Mouse (Mus musculus) E14TG2a.4 (cell line): ENCODE results near the gene Pla2g12b.

Experiments
- H3K27me3 ChIP-seq: 2 replicates; pipeline ENCODE4 v1.6.1; 2014; ENCODE audit warnings: low read length, control low read depth; ENCODE audit not compliant: insufficient read depth
- H3K36me3 ChIP-seq: 2 replicates; pipeline ENCODE4 v1.6.1; 2014; ENCODE audit warnings: low read length, control low read depth; ENCODE audit not compliant: insufficient read depth
- H3K4me1 ChIP-seq: replicated peaks from 2 replicates; pipeline ENCODE4 v1.6.1; 2014; ENCODE audit warnings: low read depth, low read length, control low read depth
- H3K4me3 ChIP-seq: replicated peaks from 2 replicates; pipeline ENCODE4 v1.5.1; 2014; ENCODE audit warnings: mild to moderate bottlenecking, low read length
- H3K9me3 ChIP-seq: 2 replicates; pipeline ENCODE4 v1.6.1; 2014; ENCODE audit warnings: low read length, control low read depth
- CTCF ChIP-seq: conservative IDR thresholded peaks from 2 replicates; pipeline ENCODE4 v1.5.1; 2014; ENCODE audit warnings: low read length
- NANOG ChIP-seq: IDR thresholded peaks from 2 replicates; pipeline ENCODE4 v1.6.1; 2014; ENCODE audit warnings: borderline replicate concordance, low read length, mixed read lengths
- POU5F1 ChIP-seq: IDR thresholded peaks from 2 replicates; pipeline ENCODE4 v1.6.1; 2014; ENCODE audit warnings: low read length, borderline replicate concordance

Pla2g12b gene

GRCm38 (mm10) chr10:59402899-59403792 lies at the start of gene Pla2g12b:
Gene Pla2g12b (plus strand): TSS chr10:59403660.
- Histone ChIP-seq H3K4me1 (peaks cover 23% of the 10 kb centered on the region), H3K36me3 (no peaks in the 10 kb centered on the region), H3K27me3 (peaks cover 14% of the 10 kb centered on the region), H3K4me3 (peak within 1 kb of the TSS; percentile 32), H3K9me3 (no peaks in the 10 kb centered on the region)
- TF ChIP-seq NANOG, result no peak
- no peak for TF ChIP-seq POU5F1
- TF ChIP-seq CTCF, result no peak

GRCm38 (mm10) chr10:59354120-59354519 lies 49.3 kb upstream of the Pla2g12b start:
- H3K4me3 ChIP-seq, result peak overlapping the region; percentile 57
- no peaks in the 10 kb centered on the region for H3K27me3 ChIP-seq
- peaks cover 63% of the 10 kb centered on the region for H3K36me3 ChIP-seq

GRCm38 (mm10) chr10:59355020-59355419 lies 48.4 kb upstream of the Pla2g12b start:
- no peaks in the 10 kb centered on the region for H3K27me3 ChIP-seq
- peak overlapping the region; percentile 57 for H3K4me3 ChIP-seq
- TF ChIP-seq POU5F1 (no peak), CTCF (no peak), NANOG (peak; percentile 78)
- H3K4me1 ChIP-seq, result peaks cover 49% of the 10 kb centered on the region
- peaks cover 63% of the 10 kb centered on the region for H3K36me3 ChIP-seq
- H3K9me3 ChIP-seq, result no peaks in the 10 kb centered on the region

More at GRCm38 (mm10) chr10:59354120-59354519, 49.3 kb upstream of the Pla2g12b start:
- H3K9me3 ChIP-seq, result no peaks in the 10 kb centered on the region
- no peak for TF ChIP-seq CTCF
- peak; percentile 98 for TF ChIP-seq NANOG
- TF ChIP-seq POU5F1, result no peak
- H3K4me1 ChIP-seq, result peaks cover 49% of the 10 kb centered on the region

- Histone ChIP-seq H3K27me3 (no peaks in the 10 kb centered on the region), H3K36me3 (peaks cover 68% of the 10 kb centered on the region), H3K9me3 (no peaks in the 10 kb centered on the region), H3K4me1 (peaks cover 37% of the 10 kb centered on the region), H3K4me3 (no peak overlapping the region)
- TF ChIP-seq POU5F1 (no peak), CTCF (no peak), NANOG (no peak)
Observed at GRCm38 (mm10) chr10:59358744-59359143, 44.7 kb upstream of the Pla2g12b start.

GRCm38 (mm10) chr10:59363208-59363607 lies 40.3 kb upstream of the Pla2g12b start:
- Histone ChIP-seq H3K4me1 (peaks cover 11% of the 10 kb centered on the region), H3K4me3 (no peak overlapping the region), H3K27me3 (no peaks in the 10 kb centered on the region), H3K36me3 (peaks cover 93% of the 10 kb centered on the region), H3K9me3 (no peaks in the 10 kb centered on the region)
- TF ChIP-seq CTCF, result no peak
- no peak for TF ChIP-seq NANOG
- no peak for TF ChIP-seq POU5F1

- TF ChIP-seq CTCF (no peak), POU5F1 (no peak), NANOG (no peak)
- Histone ChIP-seq H3K4me3 (no peak overlapping the region), H3K9me3 (no peaks in the 10 kb centered on the region), H3K4me1 (peaks cover 11% of the 10 kb centered on the region), H3K27me3 (no peaks in the 10 kb centered on the region), H3K36me3 (peaks cover 97% of the 10 kb centered on the region)
Observed at GRCm38 (mm10) chr10:59364551-59364950, 38.9 kb upstream of the Pla2g12b start.

GRCm38 (mm10) chr10:59365804-59366589 lies 37.5 kb upstream of the Pla2g12b start:
- H3K9me3 ChIP-seq, result no peaks in the 10 kb centered on the region
- TF ChIP-seq CTCF (no peak), POU5F1 (no peak), NANOG (no peak)
- H3K4me1 ChIP-seq, result peaks cover 11% of the 10 kb centered on the region
- H3K4me3 ChIP-seq, result no peak overlapping the region
- no peaks in the 10 kb centered on the region for H3K27me3 ChIP-seq
- H3K36me3 ChIP-seq, result peaks cover 100% of the 10 kb centered on the region

GRCm38 (mm10) chr10:59366746-59367145 lies 36.7 kb upstream of the Pla2g12b start:
- Histone ChIP-seq H3K9me3 (no peaks in the 10 kb centered on the region), H3K4me1 (peaks cover 11% of the 10 kb centered on the region), H3K36me3 (peaks cover 100% of the 10 kb centered on the region), H3K4me3 (no peak overlapping the region), H3K27me3 (no peaks in the 10 kb centered on the region)
- TF ChIP-seq CTCF, result no peak
- TF ChIP-seq POU5F1, result no peak
- no peak for TF ChIP-seq NANOG
